Mouse (Mus musculus): ENCODE measurements at regions not wholly inside any gene's neighbourhood (a gene's known extent, or its start where the extent isn't known, plus 50 kb on each side); places are given as distances from the start of the nearest gene placed in this dataset.
"Not testable (repeated sequence)": the region's sequence is repeated elsewhere in the genome, so short reads cannot be mapped to it uniquely, and the experiment has no call there.

DNA sequence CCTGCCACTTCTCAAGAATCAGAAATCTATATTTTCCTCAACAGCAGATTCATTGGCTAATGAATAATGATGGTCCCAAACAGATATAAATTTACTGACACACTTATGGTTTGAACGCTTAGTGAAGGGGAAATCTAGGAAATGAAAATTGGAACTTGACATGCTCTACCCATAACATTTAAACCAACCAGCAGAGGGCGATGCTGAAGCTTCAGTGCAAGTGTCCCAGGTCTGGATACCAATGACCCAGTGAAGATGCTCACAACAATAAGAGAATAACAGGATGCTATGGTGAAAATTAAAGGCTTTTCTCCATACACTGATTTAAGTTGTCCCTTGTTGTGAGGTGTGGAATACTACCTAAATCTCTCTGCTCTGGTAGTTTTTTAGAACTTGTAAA lies 236.0 kb upstream of the Rorb start:
- Histone ChIP-seq H3K27me3 (ENCODE audit: control insufficient read depth, insufficient read depth, low read length) (no peaks in the 10 kb centered on the region), H3K36me3 (ENCODE audit: control insufficient read depth, insufficient read depth, low read length) (no peaks in the 10 kb centered on the region), H3K4me3 (ENCODE audit: insufficient read depth, low read depth, low read length) (no peak overlapping the region), H3K27ac (replicated peaks; ENCODE audit: insufficient read depth, low read depth, low read length) (no peak overlapping the region), H3K9ac (ENCODE audit: low read depth, low read length) (no peak overlapping the region), H3K4me1 (ENCODE audit: control insufficient read depth, insufficient read depth, low read length) (no peaks in the 10 kb centered on the region), H3K79me2 (ENCODE audit: control insufficient read depth, insufficient read depth, low read length) (no peaks in the 10 kb centered on the region)
- TF ChIP-seq POLR2A (IDR thresholded peaks at IDR 0.05; ENCODE audit: extremely low read depth, insufficient read depth, low read length) = no peak
- peak; percentile 1 for DNase-seq (ENCODE audit: extremely low read depth, low read depth, low spot score)
- 40% methylated on average over 2 of the region's 2 CpGs for WGBS

DNA sequence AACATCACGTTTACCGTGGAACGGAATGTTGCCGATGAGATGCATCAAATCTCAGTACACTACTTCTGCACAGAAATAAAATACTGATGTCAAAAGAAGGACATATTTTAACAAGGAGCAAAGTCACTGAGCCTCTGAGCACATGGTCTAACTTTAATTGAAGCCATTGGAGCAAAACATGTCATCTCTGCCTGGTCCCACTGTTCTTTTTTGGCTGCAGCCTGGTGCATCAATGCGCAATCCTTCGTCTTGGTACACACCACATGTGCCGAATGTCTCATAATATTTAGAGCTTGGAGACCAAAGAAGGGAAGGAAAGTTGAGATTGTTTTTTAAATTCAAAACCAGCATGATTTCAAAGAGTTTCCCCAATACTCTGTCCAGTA lies 233.4 kb upstream of the Rorb start:
- no peak for DNase-seq (ENCODE audit: extremely low read depth, low read depth, low spot score)
- WGBS = 91% methylated on average over 7 of the region's 7 CpGs
- no peak overlapping the region for H3K4me3 ChIP-seq (ENCODE audit: insufficient read depth, low read depth, low read length)
- H3K79me2 ChIP-seq (ENCODE audit: control insufficient read depth, insufficient read depth, low read length) = no peaks in the 10 kb centered on the region
- no peaks in the 10 kb centered on the region for H3K36me3 ChIP-seq (ENCODE audit: control insufficient read depth, insufficient read depth, low read length)
- no peaks in the 10 kb centered on the region for H3K4me1 ChIP-seq (ENCODE audit: control insufficient read depth, insufficient read depth, low read length)
- no peak overlapping the region for H3K9ac ChIP-seq (ENCODE audit: low read depth, low read length)
- TF ChIP-seq CTCF (IDR thresholded peaks at IDR 0.05; ENCODE audit: low read depth, low read length) (no peak), POLR2A (IDR thresholded peaks at IDR 0.05; ENCODE audit: extremely low read depth, insufficient read depth, low read length) (no peak)
- H3K27me3 ChIP-seq (ENCODE audit: control insufficient read depth, insufficient read depth, low read length) = no peaks in the 10 kb centered on the region
- no peak overlapping the region for H3K27ac ChIP-seq (replicated peaks; ENCODE audit: insufficient read depth, low read depth, low read length)

GRCm38 (mm10) chr19:19343702-19344425 lies 232.9 kb upstream of the Rorb start:
- no peaks in the 10 kb centered on the region for H3K27me3 ChIP-seq (ENCODE audit: control insufficient read depth, insufficient read depth, low read length)
- no peaks in the 10 kb centered on the region for H3K79me2 ChIP-seq (ENCODE audit: control insufficient read depth, insufficient read depth, low read length)
- no peak overlapping the region for H3K9ac ChIP-seq (ENCODE audit: low read depth, low read length)
- TF ChIP-seq CTCF (IDR thresholded peaks at IDR 0.05; ENCODE audit: low read depth, low read length) (no peak), POLR2A (IDR thresholded peaks at IDR 0.05; ENCODE audit: extremely low read depth, insufficient read depth, low read length) (no peak)
- no peaks in the 10 kb centered on the region for H3K4me1 ChIP-seq (ENCODE audit: control insufficient read depth, insufficient read depth, low read length)
- H3K27ac ChIP-seq (replicated peaks; ENCODE audit: insufficient read depth, low read depth, low read length) = no peak overlapping the region
- no peaks in the 10 kb centered on the region for H3K36me3 ChIP-seq (ENCODE audit: control insufficient read depth, insufficient read depth, low read length)
- no peak for DNase-seq (ENCODE audit: extremely low read depth, low read depth, low spot score)
- H3K4me3 ChIP-seq (ENCODE audit: insufficient read depth, low read depth, low read length) = no peak overlapping the region
- whole genome bisulfite sequencing = 63% methylated on average over 10 of the region's 10 CpGs

- WGBS = 69% methylated on average over 2 of the region's 2 CpGs
- H3K27me3 ChIP-seq (ENCODE audit: control insufficient read depth, insufficient read depth, low read length); H3K4me3 ChIP-seq (ENCODE audit: insufficient read depth, low read depth, low read length): not testable (repeated sequence)
Measured at GRCm38 (mm10) chr19:19307142-19307541, 196.1 kb upstream of the Rorb start.

GRCm38 (mm10) chr19:19306476-19307131 lies 195.6 kb upstream of the Rorb start:
- Histone ChIP-seq H3K9ac (ENCODE audit: low read depth, low read length) (no peak overlapping the region), H3K4me3 (ENCODE audit: insufficient read depth, low read depth, low read length) (no peak overlapping the region), H3K36me3 (ENCODE audit: control insufficient read depth, insufficient read depth, low read length) (no peaks in the 10 kb centered on the region), H3K27ac (replicated peaks; ENCODE audit: insufficient read depth, low read depth, low read length) (no peak overlapping the region), H3K79me2 (ENCODE audit: control insufficient read depth, insufficient read depth, low read length) (no peaks in the 10 kb centered on the region), H3K27me3 (ENCODE audit: control insufficient read depth, insufficient read depth, low read length) (no peaks in the 10 kb centered on the region), H3K4me1 (ENCODE audit: control insufficient read depth, insufficient read depth, low read length) (no peaks in the 10 kb centered on the region)
- WGBS = 89% methylated on average over 6 of the region's 6 CpGs
- TF ChIP-seq POLR2A (IDR thresholded peaks at IDR 0.05; ENCODE audit: extremely low read depth, insufficient read depth, low read length) (no peak), CTCF (IDR thresholded peaks at IDR 0.05; ENCODE audit: low read depth, low read length) (no peak)
- no peak for DNase-seq (ENCODE audit: extremely low read depth, low read depth, low spot score)

More at GRCm38 (mm10) chr19:19307142-19307541, 196.1 kb upstream of the Rorb start:
- H3K79me2 ChIP-seq (ENCODE audit: control insufficient read depth, insufficient read depth, low read length); H3K36me3 ChIP-seq (ENCODE audit: control insufficient read depth, insufficient read depth, low read length); H3K9ac ChIP-seq (ENCODE audit: low read depth, low read length); H3K4me1 ChIP-seq (ENCODE audit: control insufficient read depth, insufficient read depth, low read length); DNase-seq (ENCODE audit: extremely low read depth, low read depth, low spot score); H3K27ac ChIP-seq (replicated peaks; ENCODE audit: insufficient read depth, low read depth, low read length): not testable (repeated sequence)

GRCm38 (mm10) chr19:19285864-19286263 lies 174.9 kb upstream of the Rorb start:
- not testable (repeated sequence) for H3K4me3 ChIP-seq (ENCODE audit: insufficient read depth, low read depth, low read length); H3K79me2 ChIP-seq (ENCODE audit: control insufficient read depth, insufficient read depth, low read length); H3K4me1 ChIP-seq (ENCODE audit: control insufficient read depth, insufficient read depth, low read length); DNase-seq (ENCODE audit: extremely low read depth, low read depth, low spot score); H3K27ac ChIP-seq (replicated peaks; ENCODE audit: insufficient read depth, low read depth, low read length); H3K9ac ChIP-seq (ENCODE audit: low read depth, low read length); H3K27me3 ChIP-seq (ENCODE audit: control insufficient read depth, insufficient read depth, low read length); H3K36me3 ChIP-seq (ENCODE audit: control insufficient read depth, insufficient read depth, low read length)
- 62% methylated on average over 3 of the region's 3 CpGs for WGBS
